Mouse (Mus musculus) frontal cortex, postnatal 36 days (tissue): ENCODE measurements at regions not wholly inside any gene's neighbourhood (a gene's known extent, or its start where the extent isn't known, plus 50 kb on each side); places are given as distances from the start of the nearest gene placed in this dataset.

Experiments
- DNase-seq, 2 experiments: peaks; one replicate each; pipeline ENCODE4 v3.0.0; 2022; ENCODE audit warnings: low spot score in 2 of 2

GRCm38 (mm10) chr16:65916831-65917230, 101.8 kb downstream of the Vgll3 start:
- no peak for DNase-seq

GRCm38 (mm10) chr16:65925986-65926385, 110.9 kb downstream of the Vgll3 start:
- DNase-seq: no peak

GRCm38 (mm10) chr16:65963829-65964228, 148.8 kb downstream of the Vgll3 start:
- peak; percentile 2 to 18 for DNase-seq

GRCm38 (mm10) chr16:65964260-65964659, 149.2 kb downstream of the Vgll3 start:
- no peak for DNase-seq

- no peak for DNase-seq
Observed at GRCm38 (mm10) chr16:65977075-65977474, 162.0 kb downstream of the Vgll3 start.

- DNase-seq: no peak
Observed at GRCm38 (mm10) chr16:65987186-65987585, 172.1 kb downstream of the Vgll3 start.

- DNase-seq: no peak
Observed at GRCm38 (mm10) chr16:65999343-65999742, 184.3 kb downstream of the Vgll3 start.

GRCm38 (mm10) chr16:66000728-66001273, 185.7 kb downstream of the Vgll3 start:
- DNase-seq: no peak

GRCm38 (mm10) chr16:66004689-66005088, 189.6 kb downstream of the Vgll3 start:
- no peak for DNase-seq

- DNase-seq: peak; percentile 14 to 69
Observed at GRCm38 (mm10) chr16:66005954-66006580, 191.0 kb downstream of the Vgll3 start.

- DNase-seq: peak in 1 of 2 experiments; percentile 10
Observed at GRCm38 (mm10) chr16:66013608-66014007, 198.6 kb downstream of the Vgll3 start.

- no peak for DNase-seq
Observed at GRCm38 (mm10) chr16:66014861-66015602, 200.0 kb downstream of the Vgll3 start.

- no peak for DNase-seq
Observed at GRCm38 (mm10) chr16:66017040-66017439, 202.0 kb downstream of the Vgll3 start.

GRCm38 (mm10) chr16:66023397-66023796, 208.3 kb downstream of the Vgll3 start:
- no peak for DNase-seq
